Mouse (Mus musculus) spleen, adult 2 months (tissue): ENCODE results near the gene Rho.

Experiments
- CTCF ChIP-seq: fragments of 200-500 bp; IDR thresholded peaks from 2 replicates; pipeline ENCODE4 v1.5.1; 2011; ENCODE audit warnings: mild to moderate bottlenecking, inconsistent platforms; ENCODE audit not compliant: insufficient read depth, insufficient read length, insufficient replicate concordance; ENCODE audit errors: extremely low read depth
- POLR2A ChIP-seq: fragments of 200-500 bp; IDR thresholded peaks from 2 replicates; pipeline ENCODE4 v1.6.1; 2011; ENCODE audit warnings: low read depth, low read length, inconsistent platforms

DNA sequence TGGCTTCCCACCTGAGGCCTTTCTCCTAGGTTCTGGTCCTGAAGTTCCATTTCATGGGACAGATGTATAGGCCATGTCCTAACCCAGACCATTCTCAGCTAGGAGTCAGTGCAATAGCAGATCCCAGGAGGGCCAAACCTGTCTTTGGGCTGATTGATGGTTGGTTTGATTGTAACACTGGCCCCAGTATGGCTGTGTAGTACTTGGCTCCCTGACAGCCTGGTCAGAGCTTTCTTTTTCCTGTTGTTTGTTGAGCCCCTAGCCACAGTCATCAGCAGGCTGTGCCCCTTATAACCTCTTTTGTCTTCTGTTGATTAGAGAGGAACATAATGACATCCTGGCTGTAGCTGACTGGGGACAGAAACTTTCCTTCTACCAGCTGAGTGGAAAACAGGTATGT lies 47.5 kb upstream of the Rho start:
- TF ChIP-seq CTCF (no peak), POLR2A (no peak)
